Mouse (Mus musculus) urinary bladder, postnatal 14 days (tissue): ENCODE measurements around the gene Naa20.
"Not testable (repeated sequence)": the region's sequence is repeated elsewhere in the genome, so short reads cannot be mapped to it uniquely, and the experiment has no call there.

Source experiments
- DNase-seq: peaks from one replicate; pipeline ENCODE4 v3.0.0; 2021; ENCODE audit warnings: low spot score

The Naa20 gene

DNA sequence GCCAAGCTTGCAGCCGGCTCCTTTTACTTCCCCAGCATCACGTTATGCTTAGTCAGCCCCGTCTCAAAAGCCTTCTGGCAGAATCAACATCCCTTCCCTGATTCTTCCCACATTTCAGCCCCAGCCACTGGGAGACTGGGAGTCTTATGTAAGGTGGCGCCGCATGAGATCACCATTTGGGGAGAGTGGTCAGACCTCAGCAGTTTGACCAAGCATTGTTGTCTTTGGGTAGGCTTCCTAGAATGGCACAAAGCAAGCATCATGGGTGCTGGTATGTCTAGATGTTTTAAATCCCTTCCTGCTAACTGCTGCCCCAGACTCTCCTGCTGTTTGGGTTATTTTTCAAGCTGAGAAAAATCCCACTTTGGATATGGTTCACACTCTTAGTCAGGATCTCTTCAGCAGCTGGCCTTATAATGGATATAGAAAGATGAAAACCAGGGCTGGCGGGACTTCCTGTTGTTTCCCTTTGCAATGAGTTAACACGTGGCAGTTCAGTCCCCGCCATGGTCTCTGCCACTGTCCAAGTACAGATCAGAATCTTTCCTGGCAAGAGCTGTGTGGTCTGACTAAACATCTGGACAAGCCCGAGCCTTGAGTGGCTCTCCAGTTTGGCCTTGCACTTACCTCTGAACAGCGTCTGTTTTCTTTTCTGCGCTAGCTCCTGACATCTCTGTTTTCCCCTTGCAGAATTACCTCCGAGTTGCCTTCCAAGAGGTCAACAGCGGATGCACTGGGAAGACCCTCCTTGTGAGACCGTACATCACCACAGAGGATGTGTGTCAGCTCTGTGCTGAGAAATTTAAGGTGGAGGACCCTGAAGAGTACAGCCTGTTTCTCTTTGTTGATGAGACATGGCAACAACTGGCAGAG lies 16.8 kb upstream of the Naa20 start:
- DNase-seq = peak; percentile 60

DNA sequence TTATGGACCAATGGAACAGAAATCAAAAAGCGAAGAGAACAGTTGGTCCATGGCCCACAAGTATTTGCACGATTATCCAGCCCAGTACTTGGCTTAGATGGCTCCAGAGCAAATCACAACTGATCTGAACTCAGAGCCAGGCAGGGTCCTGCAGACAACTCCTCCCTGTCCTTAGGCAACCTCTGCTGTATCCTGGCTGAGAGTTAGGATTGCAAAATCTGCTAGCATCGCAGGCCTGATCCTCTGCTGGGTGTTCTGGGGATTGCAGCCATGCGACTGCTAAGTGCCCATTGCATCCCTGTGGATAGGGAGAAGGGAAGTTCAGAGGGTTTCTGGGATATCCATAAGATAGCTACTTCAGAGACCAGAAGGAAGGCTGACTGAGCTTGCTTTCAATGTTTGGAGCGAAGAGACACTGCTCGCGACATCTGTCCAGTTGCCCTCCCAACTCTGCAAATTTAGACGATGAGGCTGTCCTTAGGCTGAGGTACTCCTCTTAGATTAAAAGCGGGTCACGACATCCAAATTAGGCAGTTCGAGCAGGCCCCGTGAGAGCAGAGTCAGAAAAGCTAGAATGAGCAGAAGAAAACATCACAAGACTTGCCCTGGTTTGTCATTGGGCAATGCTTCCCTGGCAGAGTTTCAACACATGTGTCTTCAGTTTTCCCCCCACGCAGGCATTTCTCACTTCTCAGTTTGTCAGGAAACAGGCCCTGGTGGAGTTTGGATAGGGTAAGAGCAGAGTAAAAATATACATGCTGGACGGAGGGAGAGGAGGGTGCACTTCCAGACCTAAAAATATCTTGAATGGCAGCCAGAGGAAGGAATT lies 13.7 kb upstream of the Naa20 start:
- peak; percentile 60 for DNase-seq

DNA sequence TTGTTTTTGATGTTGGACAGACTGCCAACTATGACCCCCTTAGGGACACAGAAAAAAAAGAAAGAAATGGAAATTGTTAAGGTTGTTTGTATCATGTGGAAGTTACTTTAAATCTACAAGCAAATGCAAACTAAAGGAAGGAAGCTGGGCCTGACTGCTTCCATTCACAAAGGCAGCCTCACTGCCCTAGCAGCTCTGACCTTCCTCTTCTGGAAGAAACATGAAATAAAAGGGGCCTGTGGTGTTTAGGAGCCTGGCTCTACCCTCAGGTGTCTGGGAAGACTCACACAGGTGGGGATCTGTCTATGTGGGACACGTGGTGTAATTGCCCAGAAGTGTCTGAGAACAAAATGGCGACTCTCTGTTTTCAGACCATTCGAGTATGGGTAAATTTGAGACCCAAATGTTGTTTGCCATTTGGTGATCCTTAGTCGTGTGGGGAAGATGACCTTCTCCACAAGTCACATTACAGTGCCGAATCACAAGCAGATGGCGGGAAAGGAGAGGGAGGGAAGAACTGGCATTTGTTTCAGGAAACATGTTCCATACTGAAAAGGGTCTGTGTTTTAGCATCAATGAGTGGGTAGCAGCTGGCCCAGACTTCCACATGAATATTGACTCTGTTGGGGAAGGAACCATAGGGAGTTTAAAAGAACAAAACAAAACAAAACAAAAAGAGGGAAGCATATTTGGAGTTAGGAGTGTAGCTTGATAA lies 13.0 kb upstream of the Naa20 start:
- DNase-seq = no peak

DNA sequence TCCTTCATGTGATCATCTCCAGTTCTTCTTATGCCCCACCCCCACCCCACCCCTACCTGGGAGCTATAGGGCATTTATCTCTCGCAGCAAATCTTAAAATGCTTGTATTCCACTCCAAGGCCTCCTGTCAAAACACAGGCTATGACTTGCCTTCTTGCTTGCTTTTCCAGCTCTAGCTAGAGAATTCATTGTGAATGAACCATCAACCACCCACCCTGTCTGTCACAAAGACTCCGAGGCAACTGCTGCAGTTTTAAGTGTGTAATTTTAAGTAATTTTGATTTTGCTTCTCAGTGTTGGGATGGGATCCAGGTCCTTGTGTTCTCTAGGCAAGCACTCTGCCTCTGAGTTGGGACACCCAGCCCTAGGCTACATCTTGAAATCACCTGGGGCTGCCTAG lies 11.3 kb upstream of the Naa20 start:
- DNase-seq = no peak

DNA sequence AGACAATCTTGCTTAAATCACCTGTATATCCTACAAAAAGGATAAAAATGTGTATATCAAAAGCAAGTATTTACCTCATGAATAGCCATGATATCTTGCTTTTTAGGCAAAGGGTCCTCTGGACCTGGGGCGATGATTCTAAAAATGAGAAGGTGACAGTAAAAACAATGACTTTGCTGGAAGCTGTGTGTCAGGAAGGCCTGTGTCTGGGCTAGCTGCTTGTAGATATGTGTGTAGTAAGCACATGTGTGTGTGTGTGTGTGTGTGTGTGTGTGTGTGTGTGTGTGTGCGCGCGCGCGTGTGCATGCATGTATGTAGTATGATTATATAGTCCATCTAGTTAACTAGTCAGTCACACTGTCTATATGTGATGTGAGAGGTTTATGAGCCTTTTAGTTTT lies 8.1 kb upstream of the Naa20 start:
- no peak for DNase-seq

DNA sequence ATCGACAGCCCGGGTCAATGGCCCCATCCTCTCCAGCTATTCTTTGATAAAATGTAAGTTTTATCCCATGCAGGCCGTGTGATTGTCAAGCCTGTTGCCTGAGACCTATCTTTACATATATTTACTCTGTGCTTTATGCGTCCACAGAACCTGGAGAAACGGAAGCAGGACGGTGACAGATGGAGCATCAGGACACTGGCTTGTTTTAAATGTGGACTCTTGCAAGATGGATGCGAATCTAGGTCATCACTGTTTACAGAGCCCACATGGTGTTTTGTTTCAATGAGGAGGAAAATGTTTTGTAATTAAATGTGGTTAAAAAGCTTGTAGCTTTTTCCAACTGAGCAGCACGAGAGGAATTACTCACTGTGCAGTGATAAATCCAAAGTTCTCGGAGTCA lies 3.8 kb upstream of the Naa20 start:
- no peak for DNase-seq

DNA sequence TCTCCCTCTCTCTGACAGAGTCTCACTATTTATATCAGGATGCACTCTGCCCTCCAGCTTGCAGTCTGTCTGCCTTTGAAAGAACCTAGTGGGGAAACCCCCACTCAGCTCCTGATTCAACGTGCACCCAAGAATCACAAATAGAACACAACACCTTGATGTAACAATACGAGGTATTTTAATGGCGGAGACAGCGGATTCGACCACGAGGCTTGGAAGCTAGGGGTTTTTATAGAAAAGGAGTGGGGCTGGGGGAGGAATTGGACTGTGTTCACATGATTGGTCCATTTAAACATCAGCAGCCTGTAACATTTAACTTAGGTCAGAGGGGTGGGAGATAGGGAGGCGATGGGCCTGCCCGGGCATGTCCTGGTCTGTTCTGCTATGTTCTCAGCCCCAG lies 1.6 kb upstream of the Naa20 start:
- DNase-seq = not testable (repeated sequence)

DNA sequence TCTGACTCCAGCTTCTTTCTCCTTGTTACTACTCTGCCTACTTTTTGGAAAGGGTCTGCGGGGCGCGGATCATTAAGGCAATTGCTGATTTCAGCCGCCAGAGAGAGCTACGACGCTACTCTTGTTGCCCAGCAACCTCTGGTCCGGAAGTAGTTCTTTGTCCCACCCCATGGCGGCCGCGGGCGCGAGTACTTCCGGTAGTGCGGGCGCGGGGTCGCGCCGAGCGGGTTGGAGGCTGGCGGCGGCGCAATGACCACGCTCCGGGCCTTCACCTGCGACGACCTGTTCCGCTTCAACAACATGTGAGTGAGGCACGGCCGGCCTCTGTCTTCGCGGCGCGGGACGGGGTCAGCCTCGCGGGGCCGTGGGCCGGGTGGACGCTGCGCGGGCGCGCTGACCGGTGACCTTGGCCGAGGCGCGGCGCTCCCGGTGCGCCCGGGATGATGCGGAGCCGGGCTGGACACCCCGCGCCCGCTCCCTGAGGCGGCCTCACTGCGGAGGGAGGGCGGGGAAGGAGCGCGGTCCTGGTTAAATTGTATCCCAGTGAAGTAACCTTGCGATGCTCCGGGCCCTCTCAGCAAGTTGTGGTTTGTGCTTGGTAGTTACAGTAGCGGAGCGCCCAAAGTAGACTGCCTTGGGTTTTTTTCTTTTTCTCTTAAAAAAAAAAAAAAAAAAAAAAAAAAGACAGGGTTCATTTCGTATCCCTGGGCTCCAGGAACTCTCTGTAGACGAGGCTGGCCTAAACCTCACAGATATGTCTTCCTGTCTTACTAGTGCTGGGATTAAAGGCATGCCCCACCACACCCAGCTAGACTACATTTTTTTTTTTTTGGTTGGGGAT lies 1.4 kb downstream of the Naa20 start:
- DNase-seq = peak; percentile 91

DNA sequence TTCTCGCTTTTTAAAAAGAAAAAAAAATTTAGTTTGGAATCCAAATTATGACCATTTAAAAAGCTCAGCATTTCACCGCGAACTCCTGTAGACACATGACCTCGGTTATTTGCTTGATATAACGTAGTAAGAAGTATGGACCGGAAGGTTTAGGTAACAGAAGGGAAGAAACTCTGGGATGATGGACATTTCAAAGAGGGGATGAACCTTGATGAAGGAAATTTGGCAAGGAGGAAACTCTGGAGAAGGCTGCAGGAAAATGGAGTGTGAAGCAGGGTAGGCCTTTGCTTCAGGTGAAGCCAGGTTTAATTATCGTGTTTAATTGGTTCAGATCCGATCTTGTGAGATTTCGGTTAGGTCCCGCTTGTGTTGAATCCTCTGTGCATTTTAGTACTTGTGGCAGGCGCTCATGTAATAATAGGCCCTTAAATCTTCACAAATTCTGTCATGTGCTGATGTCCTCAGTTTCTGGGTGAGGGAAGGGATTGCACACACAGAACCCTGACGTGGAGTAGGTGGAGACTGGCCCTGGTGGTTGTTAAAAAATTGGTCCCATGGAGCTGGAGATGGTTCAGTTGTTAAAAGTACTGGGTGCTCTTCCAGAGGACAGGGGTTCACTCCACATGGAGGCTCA lies 2.2 kb downstream of the Naa20 start:
- DNase-seq = no peak

DNA sequence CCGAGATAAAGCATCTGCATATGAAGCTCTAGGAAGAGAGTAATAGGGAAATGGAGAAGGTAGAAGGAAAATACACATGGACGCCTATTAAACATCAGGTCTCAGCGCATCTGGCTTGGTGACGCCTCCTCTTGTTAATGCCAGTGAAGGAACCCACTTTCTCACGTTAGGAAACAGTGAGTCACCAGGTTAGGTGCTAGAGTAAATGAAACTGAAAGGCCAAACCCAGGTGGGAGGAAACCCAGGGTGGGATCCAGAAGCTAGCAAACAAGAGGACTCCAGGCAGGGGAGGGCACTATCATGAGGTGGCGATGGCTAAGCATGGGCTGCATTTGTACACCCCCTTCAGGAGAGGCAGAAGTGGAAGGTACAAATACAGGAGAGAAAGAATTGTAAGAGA lies 3.3 kb downstream of the Naa20 start:
- no peak for DNase-seq

DNA sequence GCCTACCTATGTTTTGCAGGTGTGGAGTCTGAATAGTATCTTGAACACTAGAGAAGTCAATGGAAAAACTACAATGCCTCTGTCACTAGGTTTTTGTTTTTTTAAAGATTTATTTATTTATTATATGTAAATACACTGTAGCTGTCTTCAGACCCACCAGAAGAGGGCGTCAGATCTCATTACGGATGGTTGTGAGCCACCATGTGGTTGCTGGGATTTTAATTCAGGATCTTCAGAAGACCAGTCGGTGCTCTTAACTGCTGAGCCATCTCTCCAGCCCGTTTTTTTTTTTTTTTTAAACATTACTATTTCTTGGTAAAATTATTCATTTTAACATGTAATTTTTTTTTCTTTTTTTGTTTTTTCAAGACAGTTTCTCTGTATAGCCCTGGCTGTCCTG lies 4.0 kb downstream of the Naa20 start:
- not testable (repeated sequence) for DNase-seq

DNA sequence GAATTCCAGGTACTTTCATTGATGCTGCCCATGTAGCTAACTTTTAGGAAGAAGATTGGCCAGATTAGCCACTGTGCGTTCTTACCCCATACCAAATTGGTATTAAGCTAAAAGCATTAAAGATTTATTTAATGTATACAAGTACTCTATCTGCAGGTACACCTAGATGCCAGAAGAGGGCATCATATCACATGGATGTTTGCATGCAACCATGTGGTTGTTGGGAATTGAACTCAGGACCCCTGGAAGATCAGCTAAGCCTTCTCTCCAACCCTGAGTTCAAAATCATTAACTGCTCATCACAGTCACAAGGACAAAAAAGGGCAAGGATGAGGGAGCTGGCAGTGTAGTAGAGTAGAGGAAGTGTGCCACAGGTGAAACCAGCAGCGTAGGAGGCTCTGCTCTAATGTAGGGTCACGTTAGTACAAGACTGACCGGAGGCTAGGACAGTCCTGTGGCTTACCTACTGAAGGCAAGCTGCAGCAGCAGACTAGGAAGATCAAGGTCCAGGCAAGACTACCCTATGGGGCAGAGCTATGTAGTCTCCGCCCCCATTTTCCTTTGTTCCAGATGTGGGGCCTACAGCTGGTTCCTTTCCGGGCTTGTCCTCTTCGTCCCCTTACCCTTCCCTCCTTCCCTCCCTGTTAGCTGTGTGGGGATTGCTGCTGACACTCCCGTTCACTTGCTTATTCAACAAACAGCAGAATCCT lies 19.2 kb downstream of the Naa20 start:
- no peak for DNase-seq

DNA sequence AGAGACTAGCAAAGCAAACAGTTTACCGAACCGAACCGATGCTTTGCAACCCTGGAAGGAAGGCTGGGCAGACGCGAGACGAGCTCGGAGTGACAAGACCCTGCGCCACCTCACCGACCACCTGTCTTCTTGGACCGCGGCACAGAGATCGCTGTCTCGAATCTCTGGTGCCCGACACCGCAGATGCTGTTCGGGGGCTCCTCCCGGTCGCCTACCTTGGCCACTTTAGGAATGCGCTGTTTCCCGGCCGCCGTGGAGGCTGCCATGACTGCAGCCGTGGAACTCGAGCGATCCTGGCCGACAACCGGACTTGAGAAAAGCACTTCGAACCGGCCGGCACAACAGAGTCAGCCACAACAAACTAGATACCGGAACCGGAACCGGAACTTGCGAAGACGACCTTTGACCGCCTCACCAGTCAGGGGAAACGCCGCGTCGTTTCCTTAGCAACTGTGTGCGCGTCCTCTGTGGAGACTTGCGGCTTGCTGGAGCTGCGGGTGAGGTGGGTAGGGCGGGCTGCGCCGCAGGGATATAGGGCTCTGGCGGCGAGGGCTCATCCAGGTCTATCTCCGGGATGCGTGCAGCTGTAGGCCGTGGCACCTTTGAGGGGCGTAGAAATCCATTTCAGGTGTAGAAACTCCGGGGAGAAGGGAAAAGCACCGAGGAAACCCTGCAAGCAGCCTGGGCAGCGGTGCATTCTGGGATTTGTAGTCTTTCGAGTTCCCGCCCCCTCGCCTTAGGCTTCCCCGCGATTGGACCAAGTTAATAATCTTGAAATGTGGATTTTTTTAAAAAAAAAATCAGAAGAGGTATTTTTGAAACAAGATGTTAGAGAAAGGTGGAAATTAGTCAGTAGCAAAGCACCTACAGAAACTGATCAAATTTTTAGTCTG lies 32.7 kb downstream of the Naa20 start, which contains the start of the genes Cfap61 and Crnkl1:
Gene Cfap61, plus strand, starts transcription at position 446 of the 893 bp plus-strand sequence.
Gene Crnkl1, minus strand, starts transcription at position 676 of the 893 bp plus-strand sequence.
- peak; percentile 94 for DNase-seq

DNA sequence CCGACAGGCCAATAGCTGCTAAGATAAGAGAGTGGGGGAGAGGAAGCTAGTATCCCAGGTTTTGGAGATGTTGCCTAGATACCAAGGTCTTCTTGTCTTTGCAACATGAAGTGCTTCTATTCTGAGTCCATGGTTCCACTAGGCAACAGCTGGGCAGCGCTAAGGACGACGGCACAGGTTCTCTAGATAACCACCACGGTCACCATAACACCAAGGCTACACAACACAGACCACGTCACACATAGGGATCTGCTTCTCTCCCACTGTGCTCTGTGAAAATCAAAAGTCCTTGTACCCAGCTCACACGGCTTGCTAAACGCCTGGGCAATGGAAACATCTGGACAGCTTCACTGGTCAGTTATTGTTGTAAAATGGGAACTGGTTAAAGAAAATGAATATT lies 35.1 kb downstream of the Naa20 start:
- DNase-seq = no peak

DNA sequence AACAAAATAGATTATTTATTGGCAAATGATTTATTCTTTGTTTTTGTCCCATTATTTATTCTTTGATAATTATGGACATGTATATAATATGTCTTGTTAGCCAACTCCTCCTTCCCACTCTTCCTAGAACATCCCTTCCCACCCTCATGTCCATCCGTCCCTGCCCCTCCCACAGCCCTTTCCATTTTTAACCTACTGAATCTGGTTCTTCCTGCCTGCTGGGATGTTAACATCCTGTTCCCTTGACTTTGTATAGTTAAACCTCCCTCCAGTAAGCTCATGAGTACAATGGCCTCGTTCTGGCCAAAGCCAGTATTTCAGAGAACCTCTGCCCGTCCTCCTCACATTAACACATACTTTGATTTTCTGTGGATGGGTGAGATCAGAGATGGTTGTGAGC lies 39.5 kb downstream of the Naa20 start:
- DNase-seq = no peak

DNA sequence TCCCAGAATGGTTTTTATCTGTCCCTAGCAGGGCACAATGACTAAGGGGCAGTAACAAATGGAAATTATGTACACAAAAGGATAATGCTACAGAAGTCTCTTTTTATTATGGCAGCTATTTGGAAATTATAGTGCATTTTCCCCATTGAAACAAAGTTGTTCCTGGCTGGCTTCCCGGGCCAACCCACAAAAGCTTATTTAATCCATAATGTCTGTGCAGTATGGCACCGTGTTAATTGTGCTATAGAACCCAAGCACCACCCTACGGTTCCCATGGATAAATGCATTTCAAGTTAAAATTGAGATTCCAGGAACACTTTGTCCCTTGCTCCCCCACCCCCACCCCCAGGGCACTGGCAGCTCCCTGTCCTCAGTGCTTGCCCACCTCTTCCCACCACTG lies 42.4 kb downstream of the Naa20 start:
- no peak for DNase-seq

DNA sequence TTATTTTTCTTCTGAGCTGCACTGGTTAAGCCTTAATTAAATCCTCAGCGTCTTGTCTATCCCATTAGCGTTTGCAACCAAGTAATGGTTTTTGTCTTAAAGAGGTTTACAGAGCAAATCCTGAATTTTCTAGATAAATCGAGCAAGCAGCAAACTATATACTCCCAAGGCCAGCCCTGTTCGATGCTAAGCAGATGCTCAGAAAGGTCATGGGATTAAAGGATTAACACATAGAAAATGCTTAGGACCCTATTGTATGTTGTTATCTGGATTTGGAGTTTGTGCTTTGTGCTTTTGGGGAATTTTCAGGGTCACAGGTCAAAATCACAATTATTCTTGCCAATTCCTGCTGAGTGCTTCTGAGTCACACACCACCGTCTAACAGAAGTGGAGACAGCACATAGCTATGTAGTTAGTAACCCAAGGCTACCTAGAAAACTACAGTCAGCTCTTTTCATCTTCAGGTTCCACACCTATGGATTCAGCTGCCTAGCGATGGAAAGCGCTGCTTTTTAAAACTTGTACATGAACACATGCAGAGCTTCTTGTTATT lies 46.6 kb downstream of the Naa20 start:
- DNase-seq = no peak

DNA sequence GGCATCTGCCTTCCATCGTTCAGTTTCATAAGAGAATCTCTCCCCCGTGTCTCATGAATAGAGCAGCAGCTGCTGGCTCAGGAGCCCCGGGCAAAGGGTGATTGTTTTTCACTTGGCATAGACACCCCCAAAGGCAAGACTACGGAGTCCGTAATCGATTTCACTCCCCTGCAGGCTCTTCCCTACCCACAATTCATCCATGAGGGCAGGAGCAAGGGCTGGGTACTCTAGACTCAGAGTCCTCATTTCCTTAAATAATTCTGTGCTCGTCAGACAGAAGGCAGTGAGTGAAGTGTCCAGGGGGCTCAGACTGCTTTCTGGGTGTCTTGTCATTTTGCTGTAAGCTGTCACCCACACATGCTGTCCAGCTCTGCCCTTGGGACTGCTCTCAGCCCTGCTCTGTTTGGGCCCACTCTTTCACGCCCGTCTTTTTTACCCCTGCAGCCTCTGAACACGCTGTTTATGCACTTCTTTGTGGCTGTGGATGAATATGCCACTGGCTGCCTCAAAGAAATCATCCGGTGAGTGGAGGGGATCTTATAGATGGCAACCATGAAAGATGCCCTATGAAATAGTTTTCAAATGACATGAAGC lies 47.7 kb downstream of the Naa20 start:
- no peak for DNase-seq

DNA sequence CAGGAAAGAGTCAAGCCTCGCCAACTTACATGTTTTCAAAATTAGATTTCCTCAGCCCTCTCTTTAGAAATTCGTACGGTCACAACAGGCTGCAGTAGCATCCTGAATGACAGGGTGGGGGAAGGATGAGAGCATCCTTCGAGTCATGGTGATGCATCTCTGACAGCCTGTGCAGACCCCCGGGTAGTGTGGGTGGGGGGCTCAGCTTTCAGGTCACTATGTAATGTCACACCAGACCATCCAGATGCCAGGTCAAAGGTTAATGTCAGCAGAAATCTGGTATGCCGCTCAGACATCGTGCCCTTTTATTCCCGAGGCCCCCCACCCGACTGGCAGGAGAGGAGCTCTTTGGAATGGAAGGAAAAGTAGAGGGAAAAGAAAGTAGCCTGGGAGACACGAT lies 48.3 kb downstream of the Naa20 start:
- DNase-seq = no peak
